Mouse (Mus musculus) midbrain, embryonic 12.5 days (tissue): ENCODE data around the gene Ecel1. TPM values are rescaled to one million over a fixed set of nuclear protein-coding genes. Genes with fewer than 3 reads are reported as not detected.

ENCODE experiments used
- ATAC-seq: fragments of 200-750 bp; cut with Nextera tagmentation; 2 replicates; pipeline ENCODE4 v1.8.0; 2017; ENCODE audit warnings: low read depth, moderate TSS enrichment, moderate library complexity; ENCODE audit not compliant: low FRiP score
- H3K27ac ChIP-seq: fragments of 300-500 bp; sonication (generic); replicated peaks from 2 replicates; pipeline ENCODE4 v1.5.1; 2016; ENCODE audit warnings: mild to moderate bottlenecking
- H3K27me3 ChIP-seq: fragments of 300-500 bp; sonication (generic); 2 replicates; pipeline ENCODE4 v1.6.1; 2016; ENCODE audit warnings: mild to moderate bottlenecking
- H3K36me3 ChIP-seq: fragments of 300-500 bp; sonication (generic); 2 replicates; pipeline ENCODE4 v1.6.1; 2016
- H3K4me1 ChIP-seq: fragments of 300-500 bp; sonication (generic); 2 replicates; pipeline ENCODE4 v1.6.1; 2016
- H3K4me2 ChIP-seq: fragments of 300-500 bp; sonication (generic); replicated peaks from 2 replicates; pipeline ENCODE4 v1.6.1; 2016; ENCODE audit warnings: mild to moderate bottlenecking, moderate library complexity
- H3K4me3 ChIP-seq: fragments of 300-500 bp; sonication (generic); 2 replicates; pipeline ENCODE4 v1.5.1; 2016; ENCODE audit warnings: mild to moderate bottlenecking
- H3K9ac ChIP-seq: fragments of 300-500 bp; sonication (generic); replicated peaks from 2 replicates; pipeline ENCODE4 v1.6.1; 2016; ENCODE audit warnings: mild to moderate bottlenecking, moderate library complexity
- H3K9me3 ChIP-seq: fragments of 300-500 bp; sonication (generic); 2 replicates; pipeline ENCODE4 v1.6.1; 2016; ENCODE audit warnings: mild to moderate bottlenecking
- WGBS: fragments of 180-500 bp; shearing (Covaris S2); methylation state at CpG from one replicate; pipeline ENCODE4 v1.1.7; 2016; 5-methylcytosine and 5-hydroxymethylcytosine counted together
- polyA plus RNA-seq: library from polyadenylated mRNA; unstranded; fragments of >200 nt; fragmentation: Nextera tagmentation; extraction: Ambion mirVana; gene quantifications from 2 replicates; pipeline ENCODE4 v1.2.1, GENCODE M21; 2016

Gene Ecel1
- polyA plus RNA-seq, 1 experiment from 2014 or later: 7.5 TPM

DNA sequence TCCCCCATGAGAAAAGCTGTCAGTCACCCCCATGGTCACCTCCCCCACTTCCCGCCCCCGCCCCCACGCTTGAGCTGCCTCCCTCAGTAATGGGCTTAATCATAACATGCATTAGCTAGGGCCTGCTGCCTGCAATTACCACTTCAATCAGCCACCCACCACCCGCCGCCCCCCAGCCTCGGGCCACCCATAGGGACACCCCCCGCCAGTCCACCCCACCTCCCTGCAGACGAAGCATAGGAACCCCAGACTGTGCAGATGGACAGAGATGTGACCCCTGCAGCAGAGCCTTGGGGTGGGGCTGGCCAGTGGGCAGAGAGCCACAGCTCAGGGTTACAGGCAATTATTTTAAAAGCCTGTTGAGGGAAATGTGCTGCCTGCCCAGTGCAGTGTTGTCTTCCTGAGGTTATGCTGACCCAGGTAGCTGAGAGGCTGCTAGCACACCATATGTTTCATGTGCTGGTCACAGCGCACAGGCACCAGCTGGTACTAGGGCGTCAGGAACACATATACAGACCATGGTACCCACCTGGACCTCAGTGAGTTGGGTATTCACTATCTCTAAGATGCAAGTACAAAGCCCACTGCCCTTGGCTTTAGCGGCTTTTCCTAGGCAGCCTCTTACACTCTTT is 8.0 kb upstream of the Ecel1 start:
- peak; percentile 62 for ATAC-seq
- Histone ChIP-seq H3K27me3 (peaks cover 32% of the 10 kb centered on the region; the same call in 1 of the 2 replicates), H3K27ac (0 out of 2 replicates have a peak overlapping the region, but pooled peaks have one; percentile 12)

DNA sequence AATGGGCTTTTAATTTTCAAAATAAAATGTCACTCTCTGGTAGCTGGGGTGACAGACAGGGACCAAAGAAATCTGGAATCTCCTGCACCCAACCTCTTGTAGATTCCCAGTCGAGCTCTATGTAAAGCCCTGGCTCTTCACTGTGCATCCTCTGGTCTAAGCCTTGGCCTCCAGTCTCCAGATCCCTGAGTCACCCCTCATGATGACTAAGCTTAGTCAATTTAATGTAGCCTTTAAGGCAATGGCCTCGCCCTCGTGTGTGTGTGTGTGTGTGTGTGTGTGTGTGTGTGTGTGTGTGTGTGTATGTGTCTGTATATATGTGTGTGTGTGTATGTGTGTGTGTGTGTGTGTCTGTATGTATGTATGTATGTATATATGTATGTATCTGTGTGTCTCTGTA is 3.1 kb upstream of the Ecel1 start:
- no peak for ATAC-seq
- Histone ChIP-seq H3K4me2 (no peak overlapping the region), H3K36me3 (no peaks in the 10 kb centered on the region), H3K4me3 (no peak overlapping the region), H3K27ac (no peak overlapping the region), H3K27me3 (peaks cover 65% of the 10 kb centered on the region), H3K4me1 (peaks cover 10% of the 10 kb centered on the region), H3K9ac (no peak overlapping the region), H3K9me3 (no peaks in the 10 kb centered on the region)
- 68% methylated on average over 3 of the region's 3 CpGs for WGBS

More for the DNA sequence above, 8.0 kb upstream of the Ecel1 start:
- no peak overlapping the region for H3K4me3 ChIP-seq
- no peaks in the 10 kb centered on the region for H3K36me3 ChIP-seq
- 38% methylated on average over 11 of the region's 11 CpGs for WGBS
- H3K9me3 ChIP-seq: no peaks in the 10 kb centered on the region
- H3K4me2 ChIP-seq: no peak overlapping the region
- H3K9ac ChIP-seq: no peak overlapping the region
- H3K4me1 ChIP-seq: peaks cover 19% of the 10 kb centered on the region

DNA sequence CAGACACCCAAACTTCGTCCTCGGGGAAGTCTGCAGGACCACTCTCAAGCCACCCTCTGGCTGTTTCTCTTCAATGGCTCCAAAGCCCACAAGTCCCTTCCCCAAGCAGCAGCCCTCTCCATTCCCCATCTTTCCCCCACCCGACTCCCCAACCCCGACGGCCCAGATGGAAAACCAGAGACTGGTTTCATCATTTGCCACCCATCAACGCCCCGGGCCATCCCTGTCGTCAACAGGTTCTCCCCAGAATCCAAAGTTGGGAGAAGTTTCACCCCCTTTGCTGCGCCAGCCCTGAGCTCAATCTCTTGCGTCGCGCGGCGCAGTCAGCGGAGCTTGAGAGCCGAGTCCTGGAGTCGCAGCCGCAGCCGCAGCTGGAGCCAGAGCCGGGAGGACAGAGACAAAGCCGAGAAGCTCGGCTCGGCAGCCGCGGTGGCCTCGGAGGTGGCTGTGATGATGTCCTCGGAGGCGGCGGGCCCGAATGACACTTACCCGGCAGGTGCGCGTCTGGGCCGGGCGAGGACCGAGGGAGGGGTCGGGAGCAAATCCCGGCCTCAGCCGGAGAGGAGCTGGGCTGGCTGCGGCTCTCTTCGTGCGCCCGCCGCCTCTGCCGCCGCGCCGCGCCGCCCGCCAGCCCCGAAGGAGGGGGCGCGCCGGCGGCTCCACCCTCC is 656 bp downstream of the Ecel1 start:
- 2% methylated on average over 49 of the region's 56 CpGs for WGBS
- H3K9me3 ChIP-seq: no peaks in the 10 kb centered on the region
- ATAC-seq: peak; percentile 44
- H3K4me2 ChIP-seq: peak overlapping the region; percentile 68
- no peaks in the 10 kb centered on the region for H3K36me3 ChIP-seq
- peak overlapping the region; percentile 50 for H3K9ac ChIP-seq
- H3K27me3 ChIP-seq: peaks cover 95% of the 10 kb centered on the region
- peaks cover 18% of the 10 kb centered on the region for H3K4me1 ChIP-seq
- H3K27ac ChIP-seq: no peak overlapping the region
- H3K4me3 ChIP-seq: peak overlapping the region; percentile 45

DNA sequence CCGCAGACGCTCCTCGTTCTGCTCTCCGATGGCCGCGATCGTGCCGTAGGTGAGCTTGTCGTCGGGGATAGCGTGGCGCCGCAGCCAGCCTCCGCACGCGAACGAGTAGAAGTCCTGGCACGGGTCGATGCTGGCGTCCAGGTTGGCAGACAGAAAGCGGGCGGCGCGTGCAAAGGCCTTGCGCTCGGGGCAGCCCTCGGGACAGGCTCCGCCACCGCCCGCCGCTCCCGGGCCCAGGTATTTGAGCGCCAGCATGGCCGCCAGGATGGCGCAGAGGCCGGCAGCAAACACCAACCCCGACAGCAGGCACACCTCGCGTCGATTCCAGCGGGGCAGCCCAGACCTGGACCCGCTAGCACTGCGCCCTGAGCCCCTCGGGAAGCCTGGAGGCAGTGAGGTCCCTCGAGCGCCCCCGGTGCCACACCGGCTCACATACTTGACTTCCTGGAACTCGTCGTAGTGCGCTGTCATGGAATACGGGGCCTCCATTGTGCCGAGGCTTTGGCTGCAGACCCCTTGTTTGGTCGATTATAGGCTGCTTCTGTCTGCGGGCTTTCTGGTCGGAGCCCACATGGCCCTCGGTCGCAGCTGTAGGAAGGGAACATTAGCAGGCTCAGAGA is 1.7 kb downstream of the Ecel1 start:
- H3K36me3 ChIP-seq: no peaks in the 10 kb centered on the region
- H3K9me3 ChIP-seq: no peaks in the 10 kb centered on the region
- 2% methylated on average over 56 of the region's 58 CpGs for WGBS
- peak overlapping the region; percentile 45 for H3K4me3 ChIP-seq
- H3K27ac ChIP-seq: no peak overlapping the region
- peaks cover 98% of the 10 kb centered on the region for H3K27me3 ChIP-seq
- ATAC-seq: no peak
- peaks cover 18% of the 10 kb centered on the region for H3K4me1 ChIP-seq
- H3K9ac ChIP-seq: 0 out of 2 replicates have a peak overlapping the region, but pooled peaks have one; percentile 31
- H3K4me2 ChIP-seq: peak overlapping the region; percentile 68

DNA sequence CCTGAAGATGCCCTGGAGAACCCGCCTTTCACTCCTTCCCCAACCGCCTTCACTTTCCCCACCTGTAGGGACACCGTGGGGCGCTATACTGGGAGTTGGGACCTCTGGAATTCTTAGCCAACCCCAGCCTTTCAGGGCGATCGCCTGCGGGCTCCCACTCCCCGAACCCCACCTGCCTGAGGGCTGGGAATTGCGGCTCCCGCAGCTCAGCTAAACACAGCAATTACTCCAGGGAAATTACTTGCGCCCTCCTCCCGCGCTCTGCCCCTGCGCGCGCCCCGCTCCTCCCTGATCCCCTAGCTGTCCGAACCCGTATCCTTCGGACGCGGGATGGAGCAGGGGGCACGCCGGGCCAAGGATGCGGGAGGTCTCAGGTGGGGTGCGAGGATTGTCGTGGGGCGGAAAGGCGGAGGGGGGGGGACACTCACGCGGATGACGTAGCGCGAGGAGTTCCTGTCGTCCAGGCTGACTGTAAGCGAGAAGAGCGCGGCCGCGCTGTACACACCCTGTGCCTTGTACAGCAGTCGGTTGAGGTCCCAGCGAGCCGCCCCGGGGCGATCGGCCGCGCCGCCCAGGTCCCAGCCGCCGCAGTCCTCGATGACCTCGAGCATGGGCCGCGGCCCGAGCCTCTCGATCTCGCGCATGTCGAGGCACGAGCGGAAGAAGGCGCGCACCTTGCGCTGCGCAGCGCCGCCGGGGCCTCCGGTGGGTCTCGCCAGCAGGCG is 2.4 kb downstream of the Ecel1 start:
- 1% methylated on average over 72 of the region's 72 CpGs for WGBS
- Histone ChIP-seq H3K27ac (no peak overlapping the region), H3K9ac (0 out of 2 replicates have a peak overlapping the region, but pooled peaks have one; percentile 31), H3K36me3 (no peaks in the 10 kb centered on the region), H3K27me3 (peaks cover 100% of the 10 kb centered on the region), H3K4me2 (peak overlapping the region; percentile 68), H3K9me3 (no peaks in the 10 kb centered on the region), H3K4me1 (peaks cover 18% of the 10 kb centered on the region), H3K4me3 (peak overlapping the region; percentile 45)
- ATAC-seq: no peak

DNA sequence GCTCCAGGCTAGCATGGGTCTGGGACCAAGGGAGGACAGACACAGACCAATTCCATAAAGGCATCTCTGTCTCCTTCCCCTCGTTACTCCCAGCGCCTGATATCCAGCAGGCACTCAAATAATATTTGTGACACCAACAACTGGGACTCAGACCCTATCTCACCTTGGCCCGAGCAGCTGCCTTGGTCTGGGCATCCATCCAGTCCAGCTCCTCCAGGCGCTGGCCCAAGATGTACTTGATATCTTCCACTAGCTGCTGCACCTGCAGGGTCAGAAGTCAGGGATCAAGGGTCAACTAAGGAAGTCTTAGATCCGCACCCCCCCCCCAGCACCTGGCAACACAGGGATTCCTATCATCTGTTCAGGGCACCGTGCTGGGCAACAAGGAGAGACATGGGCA is 5.0 kb downstream of the Ecel1 start:
- 87% methylated on average over 6 of the region's 6 CpGs for WGBS
- Histone ChIP-seq H3K4me1 (peaks cover 18% of the 10 kb centered on the region), H3K27ac (no peak overlapping the region), H3K36me3 (no peaks in the 10 kb centered on the region), H3K9ac (no peak overlapping the region), H3K9me3 (no peaks in the 10 kb centered on the region), H3K4me3 (no peak overlapping the region), H3K4me2 (no peak overlapping the region), H3K27me3 (peaks cover 85% of the 10 kb centered on the region)
- ATAC-seq: no peak

DNA sequence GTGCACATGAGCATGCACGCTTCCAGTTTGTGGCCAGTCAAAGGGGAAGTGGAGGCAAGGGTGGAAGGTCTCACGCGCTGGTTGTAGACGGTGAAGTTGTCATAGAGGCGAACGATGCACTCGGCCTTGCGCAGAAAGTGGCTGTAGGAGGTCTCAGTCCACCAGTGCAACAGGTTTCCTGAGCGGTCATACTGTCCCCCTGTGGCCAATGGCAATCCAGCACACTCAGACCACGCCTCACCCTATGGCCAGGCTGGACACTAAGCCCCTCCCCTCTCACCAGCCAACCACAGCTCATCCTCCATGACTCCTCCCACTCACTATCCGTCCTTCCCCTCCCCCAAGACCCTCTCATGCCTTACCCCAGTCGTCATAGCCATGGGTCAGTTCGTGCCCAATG is 6.9 kb downstream of the Ecel1 start:
- H3K9me3 ChIP-seq: no peaks in the 10 kb centered on the region
- no peak overlapping the region for H3K27ac ChIP-seq
- H3K36me3 ChIP-seq: no peaks in the 10 kb centered on the region
- no peak; the same call in 1 of the 2 replicates for ATAC-seq
- H3K4me2 ChIP-seq: peak overlapping the region; percentile 21; the same call in 1 of the 2 replicates
- H3K4me1 ChIP-seq: peaks cover 11% of the 10 kb centered on the region
- WGBS: 24% methylated on average over 13 of the region's 13 CpGs
- no peak overlapping the region for H3K9ac ChIP-seq
- H3K27me3 ChIP-seq: peaks cover 66% of the 10 kb centered on the region
- no peak overlapping the region for H3K4me3 ChIP-seq

DNA sequence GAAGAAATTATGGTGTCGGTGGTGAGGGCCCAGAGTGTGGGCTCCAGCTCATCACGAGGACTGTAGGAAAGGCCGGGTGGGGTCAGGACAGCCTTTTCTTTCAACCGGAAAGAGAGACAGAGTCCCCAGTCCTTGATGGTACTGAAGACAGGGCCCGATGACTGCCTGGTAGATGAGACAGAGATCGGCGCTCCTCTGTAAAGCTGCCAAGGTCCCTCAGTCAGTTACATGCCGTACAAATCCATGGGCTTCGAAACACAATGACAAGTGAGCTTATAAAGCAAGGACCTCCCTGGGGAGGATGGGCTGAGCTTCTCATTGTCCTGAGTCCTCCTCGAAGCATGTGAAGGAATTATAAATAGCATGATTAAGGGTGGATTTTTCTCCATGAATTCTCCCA is 13.2 kb downstream of the Ecel1 start:
- H3K27ac ChIP-seq: no peak overlapping the region
- no peak overlapping the region for H3K4me3 ChIP-seq
- no peak overlapping the region for H3K9ac ChIP-seq
- H3K4me2 ChIP-seq: no peak overlapping the region
- H3K27me3 ChIP-seq: 0 out of 2 replicates have a peak, but pooled peaks cover 3% of the 10 kb centered on the region
- H3K9me3 ChIP-seq: no peaks in the 10 kb centered on the region
- WGBS: 68% methylated on average over 10 of the region's 10 CpGs
- ATAC-seq: no peak
- H3K4me1 ChIP-seq: peaks cover 8% of the 10 kb centered on the region
- H3K36me3 ChIP-seq: no peaks in the 10 kb centered on the region

DNA sequence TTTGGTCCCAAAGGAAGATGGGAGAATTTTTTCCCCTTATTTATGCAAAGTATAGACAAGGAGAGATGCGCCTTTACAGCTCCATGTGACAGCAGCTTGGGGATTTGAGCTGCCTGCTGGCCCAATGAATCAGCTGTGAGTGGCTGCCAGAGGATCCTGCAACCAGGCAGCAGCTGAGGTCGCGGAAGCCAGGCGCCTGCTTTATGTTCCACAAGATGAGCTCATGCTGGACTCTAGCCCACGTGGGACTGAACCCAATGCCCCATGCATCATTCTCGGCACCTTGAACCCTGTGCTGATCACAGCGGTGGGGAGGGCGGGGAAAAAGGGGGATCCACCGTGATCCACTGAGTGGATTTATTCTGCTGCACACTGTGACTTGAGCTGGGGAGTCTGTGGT is 13.9 kb downstream of the Ecel1 start:
- Histone ChIP-seq H3K4me3 (no peak overlapping the region), H3K27me3 (no peaks in the 10 kb centered on the region), H3K4me2 (no peak overlapping the region), H3K36me3 (no peaks in the 10 kb centered on the region), H3K4me1 (peaks cover 8% of the 10 kb centered on the region), H3K9me3 (no peaks in the 10 kb centered on the region), H3K9ac (no peak overlapping the region), H3K27ac (no peak overlapping the region)
- ATAC-seq: peak; percentile 34; the same call in 1 of the 2 replicates
- 68% methylated on average over 9 of the region's 9 CpGs for WGBS

DNA sequence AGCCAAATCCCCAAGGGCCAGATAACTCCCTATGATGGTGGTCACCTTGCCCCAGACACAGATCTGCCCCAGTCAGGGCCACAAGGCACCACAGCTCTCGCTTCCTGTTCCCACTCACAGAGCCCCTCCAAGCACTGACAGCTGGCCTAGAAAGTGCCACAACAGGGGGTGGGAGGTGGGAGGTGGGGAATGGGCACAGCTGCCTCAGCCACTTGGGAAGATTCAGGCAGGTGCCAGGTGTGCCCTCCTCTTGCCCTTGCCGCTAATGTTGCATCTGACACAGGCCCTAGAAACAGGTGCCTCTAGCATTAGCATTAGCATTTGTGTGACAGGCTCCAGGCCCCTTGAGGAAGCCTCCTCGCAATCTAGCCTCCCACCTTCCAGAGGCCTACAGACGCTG is 14.8 kb downstream of the Ecel1 start:
- WGBS: 88% methylated on average over 4 of the region's 4 CpGs
- ATAC-seq: no peak
- no peak overlapping the region for H3K4me2 ChIP-seq
- no peak overlapping the region for H3K27ac ChIP-seq
- peaks cover 8% of the 10 kb centered on the region for H3K4me1 ChIP-seq
- H3K9ac ChIP-seq: no peak overlapping the region
- H3K36me3 ChIP-seq: no peaks in the 10 kb centered on the region
- no peaks in the 10 kb centered on the region for H3K27me3 ChIP-seq
- H3K4me3 ChIP-seq: no peak overlapping the region
- H3K9me3 ChIP-seq: no peaks in the 10 kb centered on the region

DNA sequence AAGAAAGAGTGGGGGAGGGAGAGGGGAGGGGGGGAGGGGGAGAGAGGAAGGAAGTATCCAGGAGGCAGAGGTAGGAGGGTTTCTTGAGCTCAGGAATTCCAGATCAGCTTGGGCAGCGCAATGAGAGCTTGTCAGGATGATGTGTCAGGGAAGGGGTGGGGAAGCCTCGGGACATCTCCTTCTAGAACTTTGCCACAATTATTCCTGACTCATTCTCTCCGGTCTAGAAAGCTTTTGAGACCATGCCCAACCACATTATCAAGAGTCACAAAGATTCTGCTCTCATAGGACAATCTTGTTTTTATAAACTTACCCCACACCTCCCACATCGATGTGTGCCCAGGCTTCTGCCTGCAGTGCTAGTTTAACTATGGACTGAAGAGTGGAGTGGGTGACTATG is 24.5 kb downstream of the Ecel1 start:
- 0 out of 2 replicates have a peak, but pooled peaks cover 5% of the 10 kb centered on the region for H3K4me1 ChIP-seq
- no peak overlapping the region for H3K9ac ChIP-seq
- no peaks in the 10 kb centered on the region for H3K9me3 ChIP-seq
- no peak for ATAC-seq
- no peak overlapping the region for H3K4me3 ChIP-seq
- H3K36me3 ChIP-seq: no peaks in the 10 kb centered on the region
- H3K4me2 ChIP-seq: no peak overlapping the region
- WGBS: 92% methylated on average over 4 of the region's 4 CpGs
- peaks cover 22% of the 10 kb centered on the region for H3K27me3 ChIP-seq
- no peak overlapping the region for H3K27ac ChIP-seq
